Mouse (Mus musculus) bone marrow, adult 2 months (tissue): ENCODE measurements around the gene H2afy. TPM values are rescaled to one million over a fixed set of nuclear protein-coding genes. Genes with fewer than 3 reads are reported as not detected.

Experiments
- H3K27ac ChIP-seq: fragments of 200-500 bp; 2 replicates; pipeline ENCODE4 v1.5.1; 2012; ENCODE audit warnings: low read depth, mild to moderate bottlenecking, control low read depth, inconsistent platforms, low read length; ENCODE audit not compliant: control insufficient read depth, poor library complexity, insufficient read depth
- H3K4me1 ChIP-seq: fragments of 200-500 bp; 2 replicates; pipeline ENCODE4 v1.6.1; 2011; ENCODE audit warnings: low read length; ENCODE audit not compliant: control insufficient read depth, insufficient read depth
- H3K4me3 ChIP-seq: fragments of 200-500 bp; replicated peaks from 2 replicates; pipeline ENCODE3; 2011; ENCODE audit warnings: mild to moderate bottlenecking, low read depth, low read length, control low read depth; ENCODE audit not compliant: control insufficient read depth
- CTCF ChIP-seq: fragments of 200-500 bp; IDR thresholded peaks from 2 replicates; pipeline ENCODE4 v1.5.1; 2011; ENCODE audit warnings: low read length, control low read depth; ENCODE audit not compliant: control insufficient read depth, insufficient read depth
- POLR2A ChIP-seq: fragments of 200-500 bp; IDR thresholded peaks from 2 replicates; pipeline ENCODE4 v1.6.1; 2011; ENCODE audit warnings: low read depth, mild to moderate bottlenecking, control low read depth, low read length, borderline replicate concordance; ENCODE audit not compliant: control insufficient read depth
- WGBS: fragments of 180-500 bp; shearing (Covaris S2); methylation state at CpG from one replicate; pipeline ENCODE4 v1.1.7; 2018; 5-methylcytosine and 5-hydroxymethylcytosine counted together
- polyA plus RNA-seq: library from polyadenylated mRNA; stranded (reverse); fragments of >200 nt; gene quantifications from 2 replicates; pipeline ENCODE4 v1.2.4, GENCODE M21; 2011; ENCODE audit warnings: low replicate concordance; ENCODE audit not compliant: missing spikeins, insufficient read depth, insufficient read length

The H2afy gene
- polyA plus RNA-seq, 1 experiment: 137 TPM

- H3K27ac ChIP-seq: no peak overlapping the region
- 86% methylated on average over 5 of the region's 5 CpGs for WGBS
- TF ChIP-seq CTCF (no peak), POLR2A (no peak)
- H3K4me1 ChIP-seq: no peaks in the 10 kb centered on the region
- H3K4me3 ChIP-seq: no peak overlapping the region
These were observed 54.5 kb downstream of the H2afy start for GRCm38 (mm10) chr13:56081656-56082055.

GRCm38 (mm10) chr13:56079616-56080015 is 56.5 kb downstream of the H2afy start:
- WGBS: 85% methylated on average over 2 of the region's 2 CpGs
- Histone ChIP-seq H3K4me1 (no peaks in the 10 kb centered on the region), H3K4me3 (no peak overlapping the region), H3K27ac (no peak overlapping the region)
- no peak for TF ChIP-seq CTCF
- no peak for TF ChIP-seq POLR2A

DNA sequence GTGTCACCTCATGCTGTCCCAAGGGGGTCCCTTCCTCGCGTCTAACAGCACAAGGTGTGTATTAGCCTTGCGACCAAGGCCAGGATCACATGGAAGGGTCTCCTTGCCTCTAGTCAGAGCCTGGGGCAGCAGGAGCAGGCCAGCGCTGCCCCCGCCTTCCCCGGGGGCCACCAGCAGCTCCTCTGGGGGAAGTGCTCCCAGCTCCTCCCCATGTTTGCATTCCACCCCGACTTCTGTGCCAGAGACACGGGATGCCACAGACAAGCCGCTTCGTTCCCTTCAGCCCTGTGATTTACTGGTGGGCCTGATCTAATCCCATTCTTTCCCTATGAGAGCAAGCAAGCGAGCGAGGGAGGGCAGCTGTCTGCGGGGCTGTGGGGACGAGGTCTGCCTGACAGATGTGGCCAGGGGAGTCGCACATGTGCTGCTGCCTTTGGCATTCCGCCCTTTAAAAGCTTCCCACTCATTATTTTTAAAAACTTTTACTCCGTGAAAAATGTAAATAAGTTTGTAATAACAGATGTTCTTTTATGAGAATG is 57.4 kb downstream of the H2afy start:
- WGBS: 90% methylated on average over 17 of the region's 17 CpGs
- TF ChIP-seq CTCF: no peak
- TF ChIP-seq POLR2A: no peak
- Histone ChIP-seq H3K4me1 (no peaks in the 10 kb centered on the region), H3K4me3 (no peak overlapping the region), H3K27ac (no peak overlapping the region)

DNA sequence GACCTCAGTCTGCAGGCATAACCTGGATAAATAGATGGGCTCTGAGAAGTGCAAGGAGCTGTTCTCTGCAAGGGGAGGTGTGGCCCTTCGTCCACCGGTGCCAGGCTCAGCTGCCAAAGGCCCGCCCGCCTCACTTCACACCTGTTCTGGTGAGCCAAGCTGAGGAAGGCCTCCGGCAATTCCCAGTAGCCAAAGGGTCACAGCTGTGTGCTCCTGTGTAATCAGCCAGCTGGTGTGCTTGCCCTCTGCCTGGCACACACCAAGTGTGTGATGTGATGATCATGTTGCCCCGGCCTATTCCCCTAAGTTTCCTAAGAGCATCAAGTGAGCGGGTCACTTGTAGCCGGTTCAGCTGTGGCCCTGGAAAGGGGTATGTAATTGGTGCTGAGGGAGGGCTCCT is 60.2 kb downstream of the H2afy start:
- no peak for TF ChIP-seq POLR2A
- WGBS: 91% methylated on average over 8 of the region's 8 CpGs
- Histone ChIP-seq H3K4me1 (no peaks in the 10 kb centered on the region), H3K4me3 (no peak overlapping the region), H3K27ac (no peak overlapping the region)

DNA sequence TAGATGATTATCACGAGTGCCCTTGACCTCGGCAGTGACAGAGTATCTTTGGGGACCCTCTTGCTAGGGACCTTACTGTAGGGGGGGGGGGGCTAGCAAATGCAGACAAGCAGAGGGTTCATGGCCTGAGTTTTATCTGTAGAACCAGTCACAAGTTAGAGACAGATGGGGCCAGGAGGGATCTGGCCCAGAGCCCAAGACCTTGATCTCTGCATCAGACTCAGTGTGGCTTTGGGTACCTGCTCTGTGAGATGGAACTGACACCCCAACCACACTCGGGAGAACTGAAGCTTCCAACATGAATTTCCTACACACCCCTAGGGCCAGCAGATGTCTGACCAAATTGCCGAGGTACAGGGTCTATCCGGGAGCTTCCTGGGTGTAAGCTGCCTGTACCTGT is 63.0 kb downstream of the H2afy start:
- Histone ChIP-seq H3K27ac (no peak overlapping the region), H3K4me3 (no peak overlapping the region), H3K4me1 (no peaks in the 10 kb centered on the region)
- no peak for TF ChIP-seq POLR2A
- 80% methylated on average over 5 of the region's 5 CpGs for WGBS

GRCm38 (mm10) chr13:56072268-56072607 is 63.9 kb downstream of the H2afy start:
- TF ChIP-seq POLR2A (no peak), CTCF (no peak)
- H3K27ac ChIP-seq: no peak overlapping the region
- 59% methylated on average over 4 of the region's 4 CpGs for WGBS

GRCm38 (mm10) chr13:56071586-56072267 is 64.4 kb downstream of the H2afy start:
- no peaks in the 10 kb centered on the region for H3K4me1 ChIP-seq
- H3K27ac ChIP-seq: no peak overlapping the region
- no peak for TF ChIP-seq POLR2A
- TF ChIP-seq CTCF: no peak
- no peak overlapping the region for H3K4me3 ChIP-seq
- 77% methylated on average over 16 of the region's 16 CpGs for WGBS

More at GRCm38 (mm10) chr13:56072268-56072607, 63.9 kb downstream of the H2afy start:
- no peaks in the 10 kb centered on the region for H3K4me1 ChIP-seq
- H3K4me3 ChIP-seq: no peak overlapping the region

- H3K4me3 ChIP-seq: no peak overlapping the region
- WGBS: 80% methylated on average over 6 of the region's 6 CpGs
- H3K27ac ChIP-seq: no peak overlapping the region
- H3K4me1 ChIP-seq: no peaks in the 10 kb centered on the region
- TF ChIP-seq CTCF: no peak
- TF ChIP-seq POLR2A: no peak
These were observed 66.5 kb downstream of the H2afy start for GRCm38 (mm10) chr13:56069643-56070042.

GRCm38 (mm10) chr13:56068517-56068916 is 67.6 kb downstream of the H2afy start:
- Histone ChIP-seq H3K4me1 (no peaks in the 10 kb centered on the region), H3K27ac (no peak overlapping the region), H3K4me3 (no peak overlapping the region)
- WGBS: 88% methylated on average over 4 of the region's 4 CpGs
- TF ChIP-seq CTCF: no peak
- TF ChIP-seq POLR2A: no peak
